Mouse (Mus musculus) myocyte (in vitro differentiated cells): ENCODE measurements around the gene Fam118b.

Source experiments
- CEBPB ChIP-seq: IDR thresholded peaks from 2 replicates; pipeline ENCODE4 v1.6.1; 2011; ENCODE audit warnings: mild to moderate bottlenecking, moderate library complexity; ENCODE audit not compliant: poor library complexity, insufficient read depth, severe bottlenecking
- E2F4 ChIP-seq: IDR thresholded peaks from one replicate; pipeline ENCODE4 v1.6.1; 2011; ENCODE audit warnings: mild to moderate bottlenecking, control low read depth, moderate library complexity; ENCODE audit not compliant: insufficient read depth
- MAX ChIP-seq: IDR thresholded peaks from one replicate; pipeline ENCODE4 v1.6.1; 2011; ENCODE audit warnings: low read depth, mild to moderate bottlenecking, control low read depth
- MYOD1 ChIP-seq, 3 experiments: IDR thresholded peaks; one replicate each; pipeline ENCODE4 v1.6.1; 2011; ENCODE audit warnings: control low read depth in 2 of 3, low read depth in 2 of 3, mild to moderate bottlenecking in 2 of 3, moderate library complexity in 1 of 3; ENCODE audit not compliant: insufficient read length in 2 of 3, control insufficient read depth in 1 of 3
- MYOG ChIP-seq, 3 experiments: IDR thresholded peaks; one replicate each; pipeline ENCODE4 v1.6.1; 2011; ENCODE audit warnings: control low read depth in 2 of 3, low read depth in 2 of 3, mild to moderate bottlenecking in 2 of 3; ENCODE audit not compliant: insufficient read length in 2 of 3, control insufficient read depth in 1 of 3, insufficient read depth in 1 of 3
- POLR2A ChIP-seq: IDR thresholded peaks from one replicate; pipeline ENCODE4 v1.6.1; 2011; ENCODE audit warnings: low read depth, mild to moderate bottlenecking, control low read depth, moderate library complexity; ENCODE audit not compliant: insufficient read length
- POLR2AphosphoS2 ChIP-seq: IDR thresholded peaks from one replicate; pipeline ENCODE4 v1.6.1; 2011; ENCODE audit warnings: low read depth, control low read depth; ENCODE audit not compliant: insufficient read length
- REST ChIP-seq: IDR thresholded peaks from one replicate; pipeline ENCODE4 v1.6.1; 2011; ENCODE audit warnings: mild to moderate bottlenecking, control low read depth, moderate library complexity; ENCODE audit not compliant: insufficient read depth, insufficient read length
- SRF ChIP-seq: IDR thresholded peaks from one replicate; pipeline ENCODE4 v1.6.1; 2011; ENCODE audit warnings: low read depth; ENCODE audit not compliant: control insufficient read depth, insufficient read length
- TCF12 ChIP-seq: IDR thresholded peaks from one replicate; pipeline ENCODE4 v1.6.1; 2011; ENCODE audit warnings: mild to moderate bottlenecking, control low read depth; ENCODE audit not compliant: poor library complexity, insufficient read depth, severe bottlenecking
- USF1 ChIP-seq: IDR thresholded peaks from one replicate; pipeline ENCODE4 v1.6.1; 2011; ENCODE audit warnings: low read depth, mild to moderate bottlenecking, control low read depth, moderate library complexity

DNA sequence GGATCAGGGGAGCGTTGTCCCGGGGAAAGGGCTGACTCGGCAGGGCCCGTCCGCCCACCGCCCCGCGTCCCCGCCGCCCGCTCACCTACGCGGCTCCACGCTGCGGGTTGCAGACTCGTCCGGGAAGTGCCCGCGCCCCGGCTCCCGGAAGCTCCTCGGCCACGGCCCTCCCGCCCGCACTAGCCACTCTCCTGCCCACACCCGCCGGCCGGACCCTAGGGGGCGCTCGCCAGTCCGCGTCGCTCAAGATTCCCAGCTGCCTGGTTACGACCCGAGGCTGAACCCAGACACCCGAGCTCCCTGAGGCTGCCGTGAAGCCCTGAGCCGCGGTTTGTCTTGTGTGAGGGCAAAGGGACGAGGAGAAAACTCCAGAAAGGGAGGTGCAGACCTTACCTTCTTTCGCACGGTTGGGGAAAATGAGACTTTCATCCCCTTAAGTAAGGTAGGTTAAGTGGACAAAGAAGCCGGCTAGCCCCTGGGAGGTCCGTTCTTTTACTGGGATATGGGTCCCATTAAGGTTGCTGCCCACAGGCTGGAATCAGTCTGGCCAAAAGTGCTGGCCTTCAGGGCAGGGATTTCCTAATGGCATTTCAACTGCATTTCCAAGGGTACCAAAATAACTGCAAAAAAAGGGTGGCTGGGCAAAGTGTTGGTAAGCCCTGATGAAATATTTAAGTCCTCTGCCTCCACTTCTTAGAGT lies 67.7 kb downstream of the Fam118b start, which contains the start of the genes Srpr and Tirap:
- TF ChIP-seq POLR2A = peak; percentile 72
- TF ChIP-seq USF1 = no peak
- peak; percentile 59 for TF ChIP-seq POLR2AphosphoS2
- TF ChIP-seq MAX = no peak
- TF ChIP-seq TCF12 = no peak
- TF ChIP-seq MYOD1 (IDR thresholded peaks at IDR 0.05; ENCODE audit: control insufficient read depth in 1 of 3, insufficient read length in 2 of 3, low read depth in 2 of 3) = peak in 1 of 3 experiments; percentile 42
- TF ChIP-seq E2F4 = no peak
- TF ChIP-seq SRF = no peak
- TF ChIP-seq REST = no peak
- peak in 1 of 3 experiments; percentile 81 for TF ChIP-seq MYOG (IDR thresholded peaks at IDR 0.05; ENCODE audit: control insufficient read depth in 1 of 3, insufficient read depth in 1 of 3, insufficient read length in 2 of 3, low read depth in 2 of 3)
- no peak for TF ChIP-seq CEBPB
